ENCODE assay signal across 9 mouse cellular contexts in the genomic region with DNA sequence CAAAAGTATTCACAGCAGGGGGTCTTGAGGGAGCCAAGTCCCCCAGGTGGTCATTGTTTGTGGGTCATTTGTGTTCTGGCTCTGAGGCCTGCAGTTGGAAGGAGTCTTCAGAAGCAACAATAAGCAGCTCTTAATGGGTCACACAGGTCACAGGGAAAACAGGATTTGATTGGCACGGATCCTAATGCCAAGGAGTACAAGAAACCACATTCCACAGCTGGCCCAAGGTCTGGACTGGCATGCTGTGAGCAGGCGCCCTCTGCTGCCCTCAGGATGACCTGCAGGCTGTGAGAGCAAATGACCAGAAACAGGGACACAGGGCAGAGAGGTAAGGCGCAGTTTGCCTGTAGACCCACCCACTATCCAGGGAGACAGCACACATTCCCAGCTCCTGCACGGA. TPM values are rescaled to one million over a fixed set of nuclear protein-coding genes. Genes with fewer than 3 reads are reported as not detected.
A peak's percentile ranks its signal among the peaks of the same experiment; 100 is the strongest.
DNase-seq lines count a peak whose midpoint lies in the region; ATAC-seq and TF ChIP-seq lines count a peak whose summit lies in the region.
"Had no signal": no experiment of that assay in that cellular context is flagged by ENCODE, and none has a peak within 500 bp of the region (broad histone marks: within the 10 kb centered on the region; RNA-seq: fewer than 3 reads in every experiment).

No protein-coding gene starts in this region.

- H3K79me2 ChIP-seq in C2C12 (ENCODE audit: control insufficient read depth, insufficient read depth) = no peaks in the 10 kb centered on the region

- H3K9ac ChIP-seq in hindbrain, embryonic 12.5 days = no peak overlapping the region
- no peak overlapping the region for H3K9ac ChIP-seq in kidney, embryonic 15.5 days
- H3K9ac ChIP-seq in midbrain, postnatal 0 days (replicated peaks; ENCODE audit: low read length, poor library complexity, severe bottlenecking) = no peak overlapping the region
- H3K9ac ChIP-seq: limb, embryonic 13.5 days had no signal

- no peak for ATAC-seq in hindbrain, embryonic 12.5 days (ENCODE audit: low FRiP score)
- ATAC-seq in kidney, embryonic 15.5 days (replicated peaks; ENCODE audit: low FRiP score) = 0 out of 2 replicates have a peak, but pooled peaks have one; percentile 9
- ATAC-seq in midbrain, postnatal 0 days (ENCODE audit: low FRiP score) = no peak

- peak; percentile 75 for DNase-seq in hindbrain, embryonic 10.5 days (ENCODE audit: low spot score)
- DNase-seq in adrenal gland, postnatal 25 days = peak; percentile 51
- peak; percentile 69 for DNase-seq in midbrain, postnatal 0 days (ENCODE audit: low spot score)
- DNase-seq in spleen, postnatal 14 days (ENCODE audit: low spot score in 2 of 2) = no peak
- DNase-seq in left cerebral cortex, postnatal 25 days (ENCODE audit: low spot score in 2 of 2) = no peak

- no peaks in the 10 kb centered on the region for H3K79me3 ChIP-seq in C2C12 (ENCODE audit: low read depth)

- no peak overlapping the region for H3K4me3 ChIP-seq in hindbrain, embryonic 10.5 days
- H3K4me3 ChIP-seq in hindbrain, embryonic 12.5 days = no peak overlapping the region
- H3K4me3 ChIP-seq in C2C12 (ENCODE audit: insufficient read depth, poor library complexity, severe bottlenecking) = no peak overlapping the region
- no peak overlapping the region for H3K4me3 ChIP-seq in kidney, embryonic 15.5 days (replicated peaks)
- no peak overlapping the region for H3K4me3 ChIP-seq in midbrain, postnatal 0 days (ENCODE audit: low read depth, low read length)
- H3K4me3 ChIP-seq: limb, embryonic 13.5 days had no signal

- intact Hi-C loops in left cerebral cortex, postnatal 25 days (cut with DNase I) = loop anchor here (10.0 kb wide), 1 partner anchor 451 kb away; no protein-coding TSS in a partner anchor

- no peak overlapping the region for H3K27ac ChIP-seq in hindbrain, embryonic 10.5 days
- no peak overlapping the region for H3K27ac ChIP-seq in hindbrain, embryonic 12.5 days
- H3K27ac ChIP-seq in kidney, embryonic 15.5 days = no peak overlapping the region
- H3K27ac ChIP-seq in midbrain, postnatal 0 days (ENCODE audit: low read depth, low read length) = no peak overlapping the region
- H3K27ac ChIP-seq: limb, embryonic 13.5 days had no signal

- peak; percentile 34 for TF ChIP-seq CTCF in C2C12 (IDR thresholded peaks at IDR 0.05; ENCODE audit: control insufficient read depth, insufficient read depth, insufficient read length)
- peak; percentile 84 for TF ChIP-seq CTCF in midbrain, postnatal 0 days (IDR thresholded peaks at IDR 0.05)

- no peaks in the 10 kb centered on the region for H3K36me3 ChIP-seq in hindbrain, embryonic 10.5 days
- H3K36me3 ChIP-seq in hindbrain, embryonic 12.5 days = no peaks in the 10 kb centered on the region
- no peaks in the 10 kb centered on the region for H3K36me3 ChIP-seq in C2C12 (ENCODE audit: control insufficient read depth, insufficient read depth)
- no peaks in the 10 kb centered on the region for H3K36me3 ChIP-seq in kidney, embryonic 15.5 days
- no peaks in the 10 kb centered on the region for H3K36me3 ChIP-seq in midbrain, postnatal 0 days (ENCODE audit: insufficient read depth, low read length)
- H3K36me3 ChIP-seq: limb, embryonic 13.5 days had no signal

- 16% methylated on average over 4 of the region's 4 CpGs for WGBS in hindbrain, embryonic 10.5 days
- WGBS in hindbrain, embryonic 12.5 days = 12% methylated on average over 4 of the region's 4 CpGs
- WGBS in kidney, embryonic 15.5 days = 31% methylated on average over 4 of the region's 4 CpGs
- WGBS in midbrain, postnatal 0 days = 14% methylated on average over 4 of the region's 4 CpGs

- no peak overlapping the region for H3ac ChIP-seq in C2C12 (ENCODE audit: control insufficient read depth, insufficient read length, low read depth)

- H3K4me2 ChIP-seq in hindbrain, embryonic 12.5 days (replicated peaks) = no peak overlapping the region
- no peak overlapping the region for H3K4me2 ChIP-seq in kidney, embryonic 15.5 days
- H3K4me2 ChIP-seq in midbrain, postnatal 0 days (ENCODE audit: low read depth, low read length, poor library complexity, severe bottlenecking) = no peak overlapping the region
- H3K4me2 ChIP-seq: limb, embryonic 13.5 days had no signal

- H3K9me3 ChIP-seq in hindbrain, embryonic 10.5 days = peaks cover 9% of the 10 kb centered on the region; the same call in 1 of the 2 replicates
- no peaks in the 10 kb centered on the region for H3K9me3 ChIP-seq in hindbrain, embryonic 12.5 days (replicated peaks)
- H3K9me3 ChIP-seq in kidney, embryonic 15.5 days (replicated peaks) = no peaks in the 10 kb centered on the region
- no peaks in the 10 kb centered on the region for H3K9me3 ChIP-seq in midbrain, postnatal 0 days (ENCODE audit: low read length)

- H3K27me3 ChIP-seq in hindbrain, embryonic 10.5 days (ENCODE audit: insufficient read depth, poor library complexity, severe bottlenecking) = no peaks in the 10 kb centered on the region
- peaks cover 3% of the 10 kb centered on the region; the same call in 1 of the 2 replicates for H3K27me3 ChIP-seq in hindbrain, embryonic 12.5 days
- peaks cover 7% of the 10 kb centered on the region for H3K27me3 ChIP-seq in C2C12 (ENCODE audit: control insufficient read depth, insufficient read depth, insufficient read length)
- H3K27me3 ChIP-seq in kidney, embryonic 15.5 days = no peaks in the 10 kb centered on the region
- no peaks in the 10 kb centered on the region for H3K27me3 ChIP-seq in midbrain, postnatal 0 days (ENCODE audit: insufficient read depth, low read length)
- H3K27me3 ChIP-seq: limb, embryonic 13.5 days had no signal

- peaks cover 19% of the 10 kb centered on the region for H3K4me1 ChIP-seq in hindbrain, embryonic 10.5 days (replicated peaks)
- H3K4me1 ChIP-seq in hindbrain, embryonic 12.5 days = no peaks in the 10 kb centered on the region; the same call in 1 of the 2 replicates
- H3K4me1 ChIP-seq in kidney, embryonic 15.5 days = no peaks in the 10 kb centered on the region
- H3K4me1 ChIP-seq in midbrain, postnatal 0 days (ENCODE audit: insufficient read depth, low read length) = no peaks in the 10 kb centered on the region
- H3K4me1 ChIP-seq: limb, embryonic 13.5 days had no signal

TF ChIP-seq in C2C12, 6 proteins besides CTCF, POLR2A, EP300 and RAD21:
- TF ChIP-seq MYOD1 (IDR thresholded peaks at IDR 0.05; ENCODE audit: control insufficient read depth, insufficient read length, low read depth) (no peak), FOSL1 (IDR thresholded peaks at IDR 0.05; ENCODE audit: insufficient read depth, low read length, poor library complexity, severe bottlenecking) (no peak), MYOG (IDR thresholded peaks at IDR 0.05; ENCODE audit: control insufficient read depth, extremely low read depth, insufficient read length) (no peak), MAX (IDR thresholded peaks at IDR 0.05) (no peak), USF1 (IDR thresholded peaks at IDR 0.05; ENCODE audit: low read depth) (no peak), CEBPB (IDR thresholded peaks at IDR 0.05; ENCODE audit: low read depth) (no peak)
TF ChIP-seq in C2C12: peak in this region for 0.

RNA-seq across cellular contexts. Expression of gene Rimbp2, which starts 23.0 kb away (rescaled TPM):
- polyA plus RNA-seq in hindbrain, embryonic 10.5 days (2016; fragmentation: Nextera tagmentation; extraction: Ambion mirVana) = 0.98 and 1.3 TPM in 2 replicates
- 1.9 and 2.2 TPM in 2 replicates for polyA plus RNA-seq in hindbrain, embryonic 12.5 days (2016; fragmentation: Nextera tagmentation; extraction: Ambion mirVana)
- not detected for polyA plus RNA-seq in C2C12 (2012; fragmentation: generic; extraction: Trizol)
- 5.9 and 7.5 TPM in 2 replicates for total RNA-seq in adrenal gland, postnatal 25 days (2021)
- polyA plus RNA-seq in kidney, embryonic 15.5 days (2015; fragmentation: Nextera tagmentation; extraction: Ambion mirVana) = 0.05 and 0.36 TPM in 2 replicates
- total RNA-seq in midbrain, postnatal 0 days (2014; rRNA removed) = 22.7 and 29.1 TPM in 2 replicates
- 5.2 and 6.1 TPM in 2 replicates for polyA plus RNA-seq in midbrain, postnatal 0 days (2015; fragmentation: Nextera tagmentation; extraction: Ambion mirVana)
- total RNA-seq in left cerebral cortex, postnatal 25 days (2021) = 100 to 1,000 TPM; 137 to 150 TPM

RNA-seq across cellular contexts. Expression of gene Stx2, which starts 32.1 kb away (rescaled TPM):
- 25.9 and 26.7 TPM in 2 replicates for polyA plus RNA-seq in hindbrain, embryonic 10.5 days (2016; fragmentation: Nextera tagmentation; extraction: Ambion mirVana)
- 30.8 and 32.7 TPM in 2 replicates for polyA plus RNA-seq in hindbrain, embryonic 12.5 days (2016; fragmentation: Nextera tagmentation; extraction: Ambion mirVana)
- 24.1 TPM for polyA plus RNA-seq in C2C12 (2012; fragmentation: generic; extraction: Trizol)
- 34.1 and 43.9 TPM in 2 replicates for total RNA-seq in adrenal gland, postnatal 25 days (2021)
- 35.0 and 36.6 TPM in 2 replicates for polyA plus RNA-seq in kidney, embryonic 15.5 days (2015; fragmentation: Nextera tagmentation; extraction: Ambion mirVana)
- 15.5 and 15.9 TPM in 2 replicates for total RNA-seq in midbrain, postnatal 0 days (2014; rRNA removed)
- 11.9 and 12.0 TPM in 2 replicates for polyA plus RNA-seq in midbrain, postnatal 0 days (2015; fragmentation: Nextera tagmentation; extraction: Ambion mirVana)
- total RNA-seq in left cerebral cortex, postnatal 25 days (2021) = 10 to 100 TPM; 17.7 to 27.1 TPM

RNA-seq across cellular contexts. Expression of gene Ran, which starts 43.6 kb away (rescaled TPM):
- 886 and 980 TPM in 2 replicates for polyA plus RNA-seq in hindbrain, embryonic 10.5 days (2016; fragmentation: Nextera tagmentation; extraction: Ambion mirVana)
- polyA plus RNA-seq in hindbrain, embryonic 12.5 days (2016; fragmentation: Nextera tagmentation; extraction: Ambion mirVana) = 542 and 547 TPM in 2 replicates
- 738 TPM for polyA plus RNA-seq in C2C12 (2012; fragmentation: generic; extraction: Trizol)
- total RNA-seq in adrenal gland, postnatal 25 days (2021) = 194 and 222 TPM in 2 replicates
- polyA plus RNA-seq in kidney, embryonic 15.5 days (2015; fragmentation: Nextera tagmentation; extraction: Ambion mirVana) = 657 and 728 TPM in 2 replicates
- 183 and 191 TPM in 2 replicates for total RNA-seq in midbrain, postnatal 0 days (2014; rRNA removed)
- polyA plus RNA-seq in midbrain, postnatal 0 days (2015; fragmentation: Nextera tagmentation; extraction: Ambion mirVana) = 287 and 295 TPM in 2 replicates
- 100 to 1,000 TPM; 150 to 162 TPM for total RNA-seq in left cerebral cortex, postnatal 25 days (2021)

Comparison
In these comparisons a context has a peak if more than half of its experiments do, and no peak if none do; other contexts are left out.
1. DNase-seq: peak in hindbrain, embryonic 10.5 days (single experiment), adrenal gland, postnatal 25 days (single experiment) and midbrain, postnatal 0 days (single experiment); none in spleen, postnatal 14 days (0 of 2) and left cerebral cortex, postnatal 25 days (0 of 2).